Mouse (Mus musculus): ENCODE measurements around the gene Tub.

Tub gene

GRCm38 (mm10) chr7:109031331-109031730, 81.2 kb downstream of the Tub start:
- DNase-seq, result no peak

GRCm38 (mm10) chr7:109032054-109032453, 81.9 kb downstream of the Tub start:
- DNase-seq, result no peak

- DNase-seq, result no peak
These were observed 88.1 kb downstream of the Tub start for GRCm38 (mm10) chr7:109038121-109038735.

GRCm38 (mm10) chr7:109038987-109039386, 88.8 kb downstream of the Tub start:
- no peak for DNase-seq

GRCm38 (mm10) chr7:109039445-109039844, 89.3 kb downstream of the Tub start:
- no peak for DNase-seq

GRCm38 (mm10) chr7:109045876-109046275, 95.7 kb downstream of the Tub start:
- DNase-seq, result no peak

GRCm38 (mm10) chr7:109050831-109051230, 100.7 kb downstream of the Tub start:
- no peak for DNase-seq

GRCm38 (mm10) chr7:109059536-109059935, 109.4 kb downstream of the Tub start:
- DNase-seq, result no peak

- DNase-seq, result no peak
These were observed 119.5 kb downstream of the Tub start for GRCm38 (mm10) chr7:109069641-109070040.

- no peak for DNase-seq
These were observed 122.2 kb downstream of the Tub start for GRCm38 (mm10) chr7:109072326-109072725.

GRCm38 (mm10) chr7:109082269-109083112, 132.4 kb downstream of the Tub start:
- DNase-seq, result peak; percentile 38

- DNase-seq, result peak; percentile 3
These were observed 133.1 kb downstream of the Tub start, which contains the start of gene Ric3 for GRCm38 (mm10) chr7:109083113-109083812. Gene Ric3, minus strand, starts transcription at chr7:109083331.

- no peak for DNase-seq
These were observed 133.7 kb downstream of the Tub start for GRCm38 (mm10) chr7:109083813-109084184.

Data from lung, postnatal 14 days (tissue).